Mouse (Mus musculus): ENCODE results near the gene Rnf126.
A peak's percentile ranks its signal among the peaks of the same experiment; 100 is the strongest.

DNA sequence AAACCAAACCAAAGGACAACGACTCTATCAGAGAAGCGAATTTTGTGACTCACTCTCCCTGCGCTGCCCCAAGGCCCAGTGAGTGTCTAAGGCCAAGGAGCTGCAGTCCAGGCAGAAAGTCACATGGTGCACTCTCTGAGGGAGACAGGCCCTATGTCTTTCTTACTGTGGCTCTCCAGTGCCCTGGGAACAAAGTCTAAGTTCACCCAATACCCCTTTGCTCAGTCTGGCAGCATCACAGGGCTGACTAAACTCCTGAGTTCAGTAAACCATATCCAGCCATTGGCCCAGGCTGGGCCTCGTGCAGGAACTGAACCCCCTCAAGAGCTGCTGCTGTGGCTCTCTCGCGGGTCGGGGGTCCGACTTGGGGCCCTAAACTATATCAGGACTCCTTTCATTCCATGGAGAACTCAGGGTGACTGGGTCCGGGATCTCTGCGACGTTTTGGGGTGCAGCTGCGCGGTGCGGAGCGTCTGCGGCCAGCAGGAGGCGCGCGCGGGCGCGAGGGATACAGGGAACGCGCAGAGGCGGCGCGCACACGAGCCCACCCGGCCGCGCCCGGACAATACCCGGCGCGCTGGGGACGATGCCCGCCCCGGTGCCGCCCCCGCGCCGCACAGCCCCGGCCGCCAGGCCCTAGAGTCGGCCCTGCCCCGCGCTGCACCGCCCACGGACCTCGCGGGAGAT is 26.4 kb upstream of the Rnf126 start, which contains the start of gene Palm:
- TF ChIP-seq CTCF (IDR thresholded peaks at IDR 0.05; ENCODE audit: insufficient read depth, low read depth, low read length) (peak; percentile 84), POLR2A (IDR thresholded peaks at IDR 0.05; ENCODE audit: insufficient read depth, low read depth, low read length) (no peak)
